Mouse (Mus musculus) thymus, postnatal 25 days (tissue): ENCODE measurements around the gene Opa1.
A peak's percentile ranks its signal among the peaks of the same experiment; 100 is the strongest.

Experiments
- DNase-seq: peaks from one replicate; pipeline ENCODE4 v3.0.0; 2022

The Opa1 gene

DNA sequence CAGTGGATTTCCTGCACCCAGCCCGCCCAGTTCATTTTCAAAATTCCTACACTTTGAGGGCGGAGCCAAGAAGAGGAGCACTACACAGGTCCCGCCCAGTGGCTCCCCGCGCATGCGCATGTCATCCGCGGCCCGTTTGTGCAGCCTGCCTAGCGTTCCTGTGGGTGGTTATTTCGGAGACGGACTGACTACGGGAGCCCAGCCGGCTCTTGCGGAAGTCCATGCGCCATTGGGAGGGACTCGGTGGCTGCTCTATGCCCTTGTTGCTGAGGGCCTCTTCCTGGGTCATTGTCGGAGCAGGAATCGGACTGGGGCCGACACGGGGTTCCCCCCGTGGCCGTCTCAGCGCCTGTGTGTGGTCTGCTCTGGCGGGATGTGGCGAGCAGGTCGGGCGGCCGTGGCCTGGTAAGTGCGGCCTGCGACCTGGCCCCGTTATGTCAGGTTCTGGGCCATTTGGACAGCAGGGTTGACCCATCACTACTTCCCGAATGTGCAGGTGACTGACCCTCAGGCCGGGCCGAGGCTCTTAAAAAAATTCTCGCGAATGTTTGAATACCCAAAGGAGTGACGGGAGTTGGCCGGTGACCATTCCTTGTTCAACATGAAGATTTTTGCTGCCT lies at the start of gene Opa1:
TSS of gene Opa1 (plus strand) at position 168 of the 620 bp plus-strand sequence.
- DNase-seq = peak; percentile 98

DNA sequence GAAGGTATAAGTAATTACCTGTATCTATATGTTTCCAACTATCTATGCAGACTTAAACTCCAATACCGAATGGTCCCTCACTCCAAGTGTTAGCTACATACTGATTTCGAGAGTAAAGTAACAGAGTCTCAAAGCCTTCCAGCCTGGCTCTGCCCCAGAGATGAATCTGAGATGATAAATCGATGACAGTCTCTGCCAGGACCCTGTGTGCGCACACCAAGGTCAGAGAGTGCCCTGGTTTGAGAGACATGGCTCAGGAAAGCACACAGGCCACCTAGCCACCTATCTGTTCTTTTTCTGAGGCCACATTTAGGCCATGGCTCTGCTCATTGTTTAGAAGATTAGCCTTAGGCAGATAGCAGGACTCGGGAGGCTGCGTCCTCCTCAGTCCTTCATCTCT lies 45.5 kb upstream of the Opa1 start:
- no peak for DNase-seq

DNA sequence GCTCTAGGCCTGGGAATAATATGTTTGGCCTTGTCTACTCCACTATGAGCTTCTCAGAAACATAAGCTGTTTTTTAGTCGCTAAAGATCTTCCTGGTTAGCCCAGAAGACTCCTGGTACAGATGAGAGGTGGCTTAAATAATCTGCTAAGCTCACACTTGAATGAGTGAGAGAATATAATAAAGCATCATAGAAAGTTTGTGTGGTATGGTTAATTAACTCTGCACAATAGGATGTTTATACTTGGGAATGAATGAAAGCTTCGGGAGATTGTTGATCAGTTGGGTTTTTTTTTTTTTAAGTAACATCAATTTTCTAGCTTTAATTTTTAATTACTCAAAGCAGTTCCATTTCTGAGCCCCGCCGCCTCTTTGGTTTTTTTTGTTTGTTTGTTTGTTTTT lies 43.3 kb upstream of the Opa1 start:
- no peak for DNase-seq

DNA sequence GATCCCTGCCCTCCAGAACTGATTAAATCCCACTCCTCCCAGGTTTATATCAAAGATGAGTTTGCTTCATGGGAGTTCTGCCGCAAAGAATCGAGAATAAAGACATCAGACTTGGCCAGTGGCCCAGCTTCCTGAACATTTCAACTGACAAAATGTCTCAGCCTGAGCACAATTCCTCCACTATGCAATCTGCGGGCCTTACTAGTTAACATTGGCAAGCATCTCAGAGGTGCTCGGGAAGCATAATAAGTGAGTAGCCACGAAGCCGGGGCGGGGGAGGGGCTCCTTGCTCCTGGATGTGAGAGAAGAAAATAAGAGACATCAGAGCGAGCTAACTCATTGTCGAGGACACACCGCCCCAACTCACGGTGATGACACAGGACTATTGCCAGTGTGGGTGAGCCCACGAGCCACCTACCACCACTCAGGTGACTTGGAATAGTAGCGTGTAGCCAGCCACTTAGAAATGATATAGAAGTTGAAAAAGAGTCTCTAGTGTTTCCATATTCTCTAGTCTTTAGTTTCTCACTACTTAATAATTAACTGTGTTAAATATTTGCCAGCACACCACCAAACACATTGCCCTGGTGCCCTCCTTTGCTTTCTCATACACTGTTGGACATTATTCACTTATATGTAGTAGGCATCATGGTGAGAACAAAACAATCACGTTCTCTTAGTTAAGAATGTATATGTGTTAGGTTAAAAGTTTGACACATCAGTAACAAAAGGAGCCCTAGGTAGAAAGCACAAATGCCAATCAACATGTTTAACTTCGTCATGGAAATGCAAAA lies 42.5 kb upstream of the Opa1 start:
- DNase-seq = no peak

DNA sequence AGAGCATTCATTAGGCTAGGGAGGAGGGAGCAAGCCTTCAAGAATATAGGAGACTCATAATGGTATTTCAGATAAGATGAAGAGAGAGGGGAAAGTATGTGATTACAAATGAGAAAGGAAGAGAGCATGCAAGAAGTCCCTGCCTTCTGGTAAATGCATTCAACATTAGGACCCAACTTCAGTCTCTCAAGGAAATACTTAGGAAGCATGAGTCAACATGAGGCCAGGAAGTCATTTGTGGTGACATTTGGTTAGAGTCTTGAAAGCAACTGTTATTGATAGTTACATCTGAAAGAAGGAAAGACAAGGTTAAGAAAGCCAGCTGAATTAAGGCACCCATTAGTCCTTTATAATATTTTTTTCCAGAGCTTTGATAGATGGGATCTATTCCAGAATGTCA lies 39.2 kb upstream of the Opa1 start:
- no peak for DNase-seq

DNA sequence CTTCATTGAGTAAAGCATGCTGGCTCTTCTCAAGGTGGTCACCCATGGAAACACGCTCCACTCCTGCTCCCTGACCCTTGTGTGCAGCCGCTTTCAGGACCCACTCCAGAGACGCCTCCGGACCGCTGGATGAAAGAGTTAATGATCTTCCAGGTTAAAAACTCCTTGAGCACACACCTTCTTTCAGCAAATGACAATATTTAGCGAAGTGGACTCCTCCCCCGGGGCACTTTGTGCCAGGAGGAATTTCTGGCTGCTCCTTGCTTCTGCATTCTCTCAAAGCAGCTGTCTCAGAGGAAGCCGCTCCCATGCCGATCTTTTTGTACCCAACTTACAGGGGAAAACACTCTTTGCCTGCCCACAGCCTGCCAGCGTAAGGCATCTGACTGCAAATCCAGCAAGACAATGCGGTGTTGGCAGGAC lies 37.9 kb upstream of the Opa1 start:
- no peak for DNase-seq

DNA sequence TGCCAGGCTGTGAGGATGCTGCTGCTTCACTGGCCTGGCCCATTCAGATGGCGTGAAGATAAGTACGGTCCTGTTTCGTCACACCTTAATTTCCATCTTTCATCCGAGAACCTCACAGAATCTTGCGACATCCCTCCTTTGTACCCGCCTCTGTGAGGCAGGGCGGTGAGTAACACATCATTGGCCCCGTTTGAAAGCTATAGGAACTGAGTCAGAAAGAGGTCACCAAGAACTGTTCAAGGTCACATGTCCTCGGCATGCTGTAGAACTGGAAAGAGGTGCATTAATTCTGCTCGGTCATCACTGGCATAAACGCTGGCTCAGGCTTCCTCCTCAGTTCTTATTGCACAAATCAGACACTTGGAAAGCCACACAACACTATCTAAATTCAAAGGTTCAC lies 34.3 kb upstream of the Opa1 start, which contains the start of gene Atp13a4:
TSS of gene Atp13a4 (minus strand) at position 36 of the 400 bp plus-strand sequence.
- no peak for DNase-seq

DNA sequence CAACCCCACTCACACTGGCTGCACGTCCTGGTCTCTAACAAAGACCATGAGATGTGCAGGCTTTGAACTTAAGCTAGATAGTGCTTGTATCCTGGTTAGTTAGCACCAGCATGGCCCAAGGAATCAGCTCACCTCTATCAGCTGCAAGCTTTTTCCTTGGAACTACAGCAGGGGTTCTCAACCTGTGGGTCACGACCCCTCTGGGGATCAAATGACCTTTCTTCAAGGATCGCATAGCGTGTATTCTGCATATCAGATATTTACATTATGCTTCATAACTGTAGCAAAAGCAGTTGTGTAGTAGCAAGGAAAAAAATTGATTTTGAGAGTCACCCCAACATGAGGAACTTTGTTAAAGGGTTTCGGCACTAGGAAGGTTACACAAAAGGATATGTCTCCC lies 19.5 kb upstream of the Opa1 start:
- DNase-seq = no peak

DNA sequence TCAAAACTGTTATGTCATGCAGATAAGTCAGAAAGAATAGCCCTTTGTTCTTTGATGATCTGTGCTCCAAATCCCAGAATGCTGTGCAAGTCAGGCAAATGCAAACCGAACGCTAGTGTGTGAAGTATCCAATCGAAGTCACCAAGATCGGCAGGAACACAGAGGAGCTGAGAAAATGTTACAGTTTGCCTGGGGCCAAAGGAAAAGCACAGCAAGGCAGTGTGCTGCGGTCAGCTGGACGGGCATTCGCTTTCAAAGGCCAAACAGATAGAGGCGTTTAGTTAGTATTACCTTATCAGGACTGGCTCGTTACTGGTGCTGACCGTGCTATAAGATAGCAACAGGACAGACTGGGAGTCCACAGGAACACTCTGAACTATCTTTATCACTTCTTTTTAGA lies 18.7 kb upstream of the Opa1 start:
- DNase-seq = no peak

DNA sequence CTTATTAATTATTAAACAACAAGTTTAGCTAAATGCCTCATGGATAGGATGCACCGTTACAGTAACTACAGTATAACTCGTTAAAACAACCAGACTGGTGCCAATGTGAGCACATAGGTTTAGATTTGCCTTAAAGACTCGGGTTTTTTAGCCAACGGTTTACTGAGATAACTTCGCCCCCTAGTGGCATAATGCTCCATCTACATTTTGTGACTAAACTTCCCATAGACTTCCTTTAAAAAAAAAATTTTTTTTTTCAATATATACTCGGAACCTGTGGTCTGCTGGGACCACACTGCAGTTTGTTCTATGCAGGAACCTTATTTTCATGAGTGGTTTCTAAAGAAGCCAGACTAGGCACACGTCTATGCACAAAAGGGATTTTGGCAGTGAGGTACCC lies 18.3 kb upstream of the Opa1 start:
- peak; percentile 15 for DNase-seq

DNA sequence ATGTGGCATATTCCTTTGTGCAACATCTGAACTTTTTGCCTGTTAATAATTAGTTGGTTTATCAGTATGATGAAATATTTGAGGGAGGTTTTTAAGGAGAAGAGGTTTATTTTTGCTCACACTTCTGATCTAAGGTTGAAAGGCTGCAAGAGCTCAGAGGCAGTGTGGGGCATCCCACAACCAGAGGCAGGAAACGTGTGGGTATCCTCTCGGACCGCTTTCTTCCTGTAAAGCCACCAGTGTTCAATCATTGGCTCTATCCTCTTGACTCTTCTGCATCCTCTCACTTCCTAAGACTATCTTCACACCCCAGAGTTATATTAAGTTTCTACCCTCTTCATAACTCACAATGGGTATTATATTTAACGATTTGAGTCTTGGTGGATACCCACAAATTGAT lies 5.1 kb upstream of the Opa1 start:
- no peak for DNase-seq

DNA sequence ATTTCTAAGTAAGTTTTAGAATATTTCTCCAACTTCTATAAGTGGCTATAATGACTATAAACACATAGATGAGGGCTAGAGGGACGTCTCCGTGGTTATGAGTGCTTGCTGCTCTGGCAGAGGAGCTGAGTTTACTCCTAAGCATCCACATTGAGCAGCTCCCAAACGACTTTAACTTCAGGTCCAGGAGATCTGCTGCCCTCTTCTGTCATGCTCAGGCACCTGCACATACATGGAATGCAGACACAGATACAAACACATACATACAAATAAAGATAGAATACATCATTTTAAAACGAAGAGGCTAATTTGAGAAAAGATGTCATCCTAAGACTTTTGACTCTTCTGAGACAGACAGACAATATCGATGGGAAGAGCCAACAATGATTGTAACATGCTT lies 3.5 kb upstream of the Opa1 start:
- DNase-seq = no peak

DNA sequence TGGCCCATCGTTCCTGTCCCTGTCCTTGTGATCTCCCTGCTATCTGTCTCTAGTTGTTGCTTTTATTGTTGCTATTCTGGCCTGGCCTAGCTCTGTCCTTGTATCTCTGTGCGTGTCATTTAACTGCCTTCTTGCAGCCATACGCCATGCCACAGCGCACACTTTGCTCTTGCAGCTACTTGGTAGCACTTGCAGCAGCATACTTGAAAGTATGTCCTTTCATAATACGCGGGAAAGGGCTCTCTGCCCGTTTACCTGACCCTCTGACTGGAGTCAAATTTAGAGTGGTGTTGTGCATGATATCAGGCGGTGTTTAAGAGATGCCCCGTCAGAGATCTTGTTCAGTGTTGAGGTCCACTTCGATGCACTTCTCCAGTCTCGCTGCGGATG lies 648 bp downstream of the Opa1 start:
- peak; percentile 17 for DNase-seq

DNA sequence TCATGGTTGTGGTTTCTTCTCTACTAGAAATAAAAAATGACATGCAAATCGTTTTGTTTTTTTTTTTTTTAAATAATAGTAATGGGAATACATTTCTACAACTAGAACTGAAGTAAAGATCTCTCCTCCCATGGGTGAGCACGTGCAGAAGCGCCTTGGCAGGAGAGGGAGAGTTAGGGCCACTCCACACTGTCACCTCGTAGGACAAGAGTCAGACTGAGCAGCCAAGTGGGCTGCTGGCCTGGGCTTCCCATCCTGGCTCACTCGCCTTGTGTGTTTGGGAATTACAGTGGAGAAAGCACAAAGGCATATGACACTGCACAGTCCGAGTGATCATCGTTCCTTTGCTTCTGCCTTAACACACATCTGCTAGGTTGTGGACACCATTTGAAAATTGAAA lies 13.0 kb downstream of the Opa1 start:
- DNase-seq = no peak

DNA sequence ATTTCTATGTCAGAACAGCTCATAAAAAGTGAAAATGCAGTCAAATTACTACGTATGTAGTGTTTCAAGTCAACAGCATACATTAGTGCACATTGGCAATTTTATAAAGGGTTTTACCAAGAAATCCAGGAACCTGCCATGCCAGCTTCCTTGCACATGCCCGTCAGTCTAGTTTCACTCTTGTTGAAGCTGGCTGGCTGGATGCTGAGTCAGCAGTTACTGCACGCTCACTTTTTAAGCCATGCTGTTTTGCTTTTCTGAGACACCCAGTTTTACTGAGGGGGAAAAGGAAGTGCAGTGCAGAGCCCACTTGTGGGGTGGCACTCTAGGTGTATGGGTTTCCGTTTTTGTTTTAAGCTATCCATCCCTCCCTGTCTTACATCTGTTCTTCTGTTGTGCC lies 18.0 kb downstream of the Opa1 start:
- DNase-seq = no peak

DNA sequence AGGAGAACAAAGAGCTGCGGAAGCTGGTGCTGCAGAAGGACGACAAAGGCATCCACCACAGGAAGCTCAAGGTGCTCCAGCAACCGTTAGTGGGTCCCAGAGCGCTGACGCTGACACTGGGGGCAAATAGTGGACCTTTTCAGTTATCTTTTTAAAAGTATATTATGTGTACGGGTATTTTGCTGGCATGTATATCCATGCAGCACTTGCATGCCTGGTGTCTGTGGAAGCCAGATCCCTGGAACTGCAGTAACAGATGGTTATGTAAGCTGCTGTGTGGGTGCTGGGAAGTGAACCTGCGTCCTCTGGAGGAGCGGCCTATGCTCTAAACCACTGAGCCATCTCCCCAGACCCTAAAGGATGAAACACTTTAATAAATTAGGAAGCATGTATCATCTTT lies 26.4 kb downstream of the Opa1 start:
- no peak for DNase-seq

DNA sequence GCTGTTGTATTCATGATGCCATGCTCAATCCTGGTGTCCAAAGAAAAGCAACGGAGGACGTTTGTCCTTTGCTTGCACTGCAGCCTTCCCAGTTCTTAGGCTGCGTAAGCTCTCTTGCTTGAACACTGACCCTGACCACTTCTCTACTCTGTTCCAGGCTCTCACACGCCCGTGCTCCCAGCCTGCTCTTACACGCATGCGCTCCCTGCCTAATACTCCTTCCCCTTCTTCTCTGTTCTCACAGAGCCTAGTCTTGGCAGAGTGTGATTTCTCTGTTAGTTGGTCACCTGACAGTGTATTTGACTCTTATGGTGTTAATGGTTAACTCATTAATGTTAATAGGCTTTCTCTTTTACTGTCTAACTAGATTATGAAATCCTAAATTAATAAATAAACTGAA lies 28.0 kb downstream of the Opa1 start:
- DNase-seq = no peak

DNA sequence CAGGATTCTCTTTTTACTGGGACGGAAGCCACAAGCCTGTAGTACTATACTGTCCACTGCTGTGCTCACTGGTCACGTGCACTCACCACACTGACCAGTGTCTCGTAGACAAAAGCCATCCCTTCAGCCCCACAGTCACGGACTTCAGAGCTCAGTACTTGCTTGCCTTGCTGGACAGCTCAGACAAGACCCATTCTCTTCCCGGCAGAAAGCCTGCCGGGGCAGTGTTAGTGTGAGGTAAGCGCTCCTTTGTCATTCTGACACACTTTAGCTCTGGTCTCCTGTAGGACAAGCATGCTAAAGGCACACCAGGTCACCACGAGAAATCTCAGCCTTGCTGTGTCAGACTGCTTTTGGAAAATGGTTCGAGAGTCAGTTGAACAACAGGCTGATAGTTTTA lies 35.6 kb downstream of the Opa1 start:
- DNase-seq = no peak

DNA sequence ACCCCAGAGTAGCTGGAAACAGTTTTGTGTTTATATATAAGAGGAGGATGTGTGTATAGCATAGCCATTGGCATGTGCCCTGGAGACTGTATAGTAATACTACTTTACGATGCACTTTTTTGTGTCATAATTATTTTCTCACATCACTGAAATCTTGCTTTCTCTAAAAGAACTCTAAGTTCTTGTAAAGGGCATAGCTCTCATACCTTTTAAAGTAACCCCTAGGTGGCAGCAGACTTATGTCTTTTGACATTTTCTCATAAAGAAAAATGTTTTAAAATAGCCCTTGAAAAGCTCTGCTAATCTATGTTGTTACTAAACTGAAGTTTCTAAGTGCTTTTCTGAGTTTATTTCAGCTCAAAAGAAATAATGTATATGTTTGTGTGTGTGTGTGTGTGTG lies 49.9 kb downstream of the Opa1 start:
- DNase-seq = no peak

DNA sequence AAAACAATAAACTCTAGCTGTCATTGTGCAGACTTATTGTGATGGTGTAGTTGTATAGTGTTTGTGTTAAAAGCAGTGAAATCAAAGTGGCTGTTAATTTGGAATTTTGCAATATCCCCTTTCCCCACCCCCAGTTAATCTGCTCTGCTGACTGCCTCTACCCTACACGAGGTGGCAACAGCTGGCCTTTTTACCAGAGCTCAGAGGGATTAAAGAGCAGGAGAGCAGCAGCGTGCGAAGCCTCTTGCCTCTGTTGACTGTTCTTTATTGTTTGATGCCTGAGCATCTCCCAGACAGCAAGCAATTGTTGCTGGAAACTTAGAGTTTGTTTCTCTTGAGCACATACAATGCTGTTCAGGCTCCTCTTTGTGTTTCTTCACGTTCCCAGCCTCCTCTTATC lies 56.6 kb downstream of the Opa1 start:
- no peak for DNase-seq

DNA sequence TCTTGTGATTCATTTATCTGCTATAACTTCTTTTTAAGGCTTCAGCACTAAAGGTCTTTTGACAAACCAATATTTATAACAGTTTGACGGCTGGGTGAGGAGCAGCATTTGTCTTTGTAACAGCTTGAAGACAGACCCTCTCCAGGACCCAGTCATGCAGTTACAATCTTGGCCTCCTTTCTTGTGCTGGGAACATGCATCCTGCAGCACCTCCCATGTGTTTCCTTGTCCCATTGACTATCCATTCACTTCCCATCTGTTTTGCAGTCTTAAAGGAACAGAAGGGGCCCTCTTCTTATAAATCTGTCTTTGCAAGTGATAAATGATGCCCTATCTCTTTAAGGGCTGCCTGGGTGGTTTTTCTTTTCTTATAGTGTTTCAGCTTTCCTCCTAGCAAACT lies 63.2 kb downstream of the Opa1 start:
- no peak for DNase-seq

DNA sequence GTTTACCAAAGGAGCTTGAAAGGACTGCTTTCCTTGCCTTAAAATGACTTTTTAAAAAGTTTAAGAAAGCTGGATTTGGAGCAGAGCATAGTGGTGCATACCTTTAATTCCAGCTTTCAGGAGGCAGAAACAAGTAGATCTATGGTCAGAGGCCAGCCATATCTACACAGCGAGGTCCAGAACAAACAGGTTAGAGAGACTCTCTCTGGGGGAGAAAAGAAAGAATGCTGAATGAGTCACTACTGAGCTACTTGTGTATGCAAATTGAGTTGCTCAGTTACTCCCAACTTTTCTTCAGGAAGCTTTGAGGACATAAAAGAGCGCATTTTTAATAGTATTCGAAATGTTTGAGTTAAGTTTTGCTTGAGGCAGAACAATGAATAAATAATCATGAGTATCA lies 65.7 kb downstream of the Opa1 start:
- no peak for DNase-seq

DNA sequence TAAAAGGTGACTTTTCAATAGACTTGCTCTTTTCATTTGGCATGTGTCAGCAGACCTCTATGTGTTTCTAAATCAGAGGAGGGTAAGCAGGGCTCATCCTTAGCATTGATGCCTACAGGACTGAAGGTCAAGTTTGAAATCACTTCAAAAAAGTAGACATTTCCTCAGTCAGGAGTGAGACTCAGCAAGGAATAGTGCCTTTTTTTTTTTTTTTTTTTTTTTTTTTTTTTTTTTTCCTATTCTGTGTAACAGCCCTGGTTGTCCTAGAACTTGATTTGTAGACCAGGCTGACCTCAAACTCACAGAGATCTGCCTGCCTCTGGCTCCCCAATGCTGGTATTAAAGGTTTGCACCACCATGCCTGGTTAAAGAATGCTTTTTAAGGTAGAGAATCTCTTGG lies 67.1 kb downstream of the Opa1 start:
- DNase-seq = no peak

DNA sequence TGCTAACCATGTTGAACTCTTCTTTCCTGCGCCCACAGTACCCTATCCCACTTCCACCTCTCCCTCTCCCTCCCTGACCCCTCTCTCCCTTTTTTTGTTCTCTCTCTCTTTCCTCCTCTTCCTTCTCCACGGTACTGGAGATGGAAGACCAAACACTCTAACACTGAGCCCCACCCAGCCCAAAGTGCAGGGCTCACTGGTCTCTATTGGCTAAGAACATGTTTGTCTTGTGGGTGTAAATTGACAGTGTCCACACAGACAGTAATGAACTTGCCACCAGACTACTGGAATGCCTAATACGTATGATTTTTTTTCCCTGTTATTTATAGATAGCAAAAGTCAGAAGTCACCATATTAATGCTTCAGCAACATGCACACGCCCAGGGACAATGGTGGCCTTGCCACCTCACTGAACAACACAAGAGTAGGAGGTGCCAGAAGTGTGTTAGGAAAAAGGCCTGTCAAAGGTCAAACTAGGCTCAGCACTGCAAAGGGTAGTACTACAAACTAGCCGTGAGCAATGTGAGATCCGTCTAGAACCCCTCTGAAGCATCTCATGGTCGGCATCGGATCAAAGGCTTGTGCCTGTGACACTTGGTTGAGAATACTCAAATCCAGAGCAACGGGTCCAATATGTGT lies 77.2 kb downstream of the Opa1 start:
- DNase-seq = no peak
